Mouse (Mus musculus) ES-Bruce4 (cell line): Measurements from ENCODE around the gene Gpc6. TPM values are rescaled to one million over a fixed set of nuclear protein-coding genes. Genes with fewer than 3 reads are reported as not detected.

Experiments used
- H3K27ac ChIP-seq: 2 replicates; pipeline ENCODE4 v1.5.1; 2012; ENCODE audit warnings: low read length, inconsistent platforms; ENCODE audit not compliant: insufficient read depth
- H3K27me3 ChIP-seq: 2 replicates; pipeline ENCODE4 v1.6.1; 2012; ENCODE audit warnings: mild to moderate bottlenecking, low read length, inconsistent platforms; ENCODE audit not compliant: control insufficient read depth, poor library complexity, insufficient read depth, severe bottlenecking
- H3K36me3 ChIP-seq: 2 replicates; pipeline ENCODE4 v1.6.1; 2012; ENCODE audit warnings: inconsistent platforms, mild to moderate bottlenecking, low read length, moderate library complexity; ENCODE audit not compliant: control insufficient read depth, poor library complexity, insufficient read depth, severe bottlenecking
- H3K4me1 ChIP-seq: one replicate; pipeline ENCODE4 v1.8.1; 2011; ENCODE audit warnings: low read length; ENCODE audit not compliant: control insufficient read depth, insufficient read depth
- H3K4me3 ChIP-seq: 2 replicates; pipeline ENCODE4 v1.5.1; 2011; ENCODE audit warnings: low read depth, mild to moderate bottlenecking, low read length
- H3K9ac ChIP-seq: 2 replicates; pipeline ENCODE4 v1.6.1; 2012; ENCODE audit warnings: low read depth, mild to moderate bottlenecking, inconsistent platforms; ENCODE audit not compliant: poor library complexity, severe bottlenecking
- H3K9me3 ChIP-seq: replicated peaks from 2 replicates; pipeline ENCODE4 v1.6.1; 2012; ENCODE audit warnings: mild to moderate bottlenecking, low read length, inconsistent platforms; ENCODE audit not compliant: control insufficient read depth, poor library complexity, insufficient read depth, severe bottlenecking
- CTCF ChIP-seq: IDR thresholded peaks from one replicate; pipeline ENCODE4 v1.8.1; 2011; ENCODE audit warnings: low read depth, low read length
- EP300 ChIP-seq: IDR thresholded peaks from 2 replicates; pipeline ENCODE4 v1.6.1; 2011; ENCODE audit warnings: low read depth, low read length; ENCODE audit not compliant: insufficient read depth
- POLR2A ChIP-seq: IDR thresholded peaks from one replicate; pipeline ENCODE4 v1.8.1; 2011; ENCODE audit warnings: low read length; ENCODE audit not compliant: insufficient read depth
- polyA plus RNA-seq: library from polyadenylated mRNA; stranded (reverse); fragments of >200 nt; gene quantifications from 2 replicates; pipeline ENCODE4 v1.2.4, GENCODE M21; 2011; ENCODE audit warnings: low read depth; ENCODE audit not compliant: missing spikeins, insufficient read depth, insufficient read length

The Gpc6 gene
- polyA plus RNA-seq, 1 experiment, result 4.7 TPM

DNA sequence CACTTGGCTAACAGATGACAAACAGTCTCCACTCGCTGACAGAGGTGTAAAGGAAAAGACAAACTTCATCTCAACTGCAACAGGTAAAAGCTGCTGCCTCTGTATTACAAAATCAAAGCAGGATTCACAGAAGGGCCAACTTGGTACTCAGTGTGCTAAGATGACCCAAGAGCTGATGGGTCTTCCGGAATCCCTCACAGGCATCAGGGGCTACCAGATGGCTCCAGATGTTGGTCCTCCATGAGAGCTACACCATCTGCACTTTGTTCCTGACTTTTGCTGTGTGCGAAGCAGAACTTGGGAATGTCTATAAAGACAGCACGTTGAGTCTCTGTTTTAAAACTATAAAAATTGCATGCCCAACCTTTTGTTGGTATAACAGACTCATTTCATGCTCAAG, 842.7 kb downstream of the Gpc6 start:
- Histone ChIP-seq H3K9me3 (no peaks in the 10 kb centered on the region), H3K27ac (no peak overlapping the region), H3K4me1 (no peaks in the 10 kb centered on the region), H3K36me3 (no peaks in the 10 kb centered on the region), H3K4me3 (no peak overlapping the region), H3K27me3 (no peaks in the 10 kb centered on the region), H3K9ac (no peak overlapping the region)
- no peak for TF ChIP-seq POLR2A
- no peak for TF ChIP-seq CTCF
- no peak for TF ChIP-seq EP300

DNA sequence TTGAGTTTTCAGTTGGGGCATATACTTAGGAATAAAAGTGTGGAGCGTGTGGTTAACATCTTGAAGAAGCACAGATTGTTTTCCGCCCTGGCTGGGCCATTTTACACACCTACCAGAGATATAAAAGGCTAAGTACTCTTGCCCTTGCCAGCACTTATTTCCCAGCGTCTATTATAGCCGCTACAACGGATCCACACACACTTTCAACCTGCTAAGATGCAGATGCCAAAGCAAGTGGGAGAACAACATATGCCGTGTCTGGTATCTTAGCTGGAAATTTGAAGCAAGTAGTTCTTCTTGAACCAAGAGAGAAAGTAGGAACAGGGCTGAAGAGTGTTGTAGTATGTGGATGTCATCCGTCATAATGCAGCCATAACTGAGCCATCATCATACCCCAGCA, 843.6 kb downstream of the Gpc6 start:
- H3K27ac ChIP-seq, result no peak overlapping the region

DNA sequence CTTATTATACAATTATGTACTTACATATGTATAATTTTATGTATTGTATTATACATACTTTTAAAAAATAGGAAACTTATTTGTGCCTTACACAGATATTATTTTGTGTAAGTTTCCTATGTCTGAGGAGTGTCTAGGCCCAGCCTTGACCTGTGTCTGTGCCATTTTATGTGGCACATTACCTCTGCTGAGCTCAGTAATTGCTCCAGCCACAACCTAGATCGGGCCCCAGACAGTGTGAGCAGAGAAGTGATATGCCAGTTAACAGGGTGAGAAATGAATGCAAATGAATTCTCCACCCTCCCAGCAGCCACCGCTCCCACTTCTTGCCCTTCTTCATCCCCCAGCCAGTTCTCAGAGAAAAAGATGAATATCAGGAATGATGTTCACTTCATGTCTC, 848.3 kb downstream of the Gpc6 start:
- TF ChIP-seq EP300 (no peak), POLR2A (no peak), CTCF (no peak)

More for the DNA sequence above, 843.6 kb downstream of the Gpc6 start:
- Histone ChIP-seq H3K9ac (no peak overlapping the region), H3K4me1 (no peaks in the 10 kb centered on the region), H3K9me3 (no peaks in the 10 kb centered on the region), H3K4me3 (no peak overlapping the region), H3K36me3 (no peaks in the 10 kb centered on the region), H3K27me3 (no peaks in the 10 kb centered on the region)
- no peak for TF ChIP-seq EP300
- TF ChIP-seq CTCF, result no peak
- no peak for TF ChIP-seq POLR2A

GRCm38 (mm10) chr14:117777866-117778500, 852.9 kb downstream of the Gpc6 start:
- Histone ChIP-seq H3K9me3 (no peaks in the 10 kb centered on the region), H3K9ac (no peak overlapping the region), H3K36me3 (no peaks in the 10 kb centered on the region), H3K27me3 (no peaks in the 10 kb centered on the region), H3K4me3 (no peak overlapping the region), H3K4me1 (no peaks in the 10 kb centered on the region), H3K27ac (no peak overlapping the region)
- TF ChIP-seq POLR2A (no peak), EP300 (no peak)

More for the DNA sequence above, 848.3 kb downstream of the Gpc6 start:
- Histone ChIP-seq H3K4me1 (no peaks in the 10 kb centered on the region), H3K4me3 (no peak overlapping the region), H3K27ac (no peak overlapping the region), H3K27me3 (no peaks in the 10 kb centered on the region), H3K36me3 (no peaks in the 10 kb centered on the region), H3K9ac (no peak overlapping the region), H3K9me3 (no peaks in the 10 kb centered on the region)

- H3K4me3 ChIP-seq, result no peak overlapping the region
- no peaks in the 10 kb centered on the region for H3K9me3 ChIP-seq
- H3K9ac ChIP-seq, result no peak overlapping the region
- no peaks in the 10 kb centered on the region for H3K27me3 ChIP-seq
- no peaks in the 10 kb centered on the region for H3K36me3 ChIP-seq
- TF ChIP-seq EP300 (no peak), CTCF (no peak), POLR2A (no peak)
- no peaks in the 10 kb centered on the region for H3K4me1 ChIP-seq
- no peak overlapping the region for H3K27ac ChIP-seq
Observed at GRCm38 (mm10) chr14:117778538-117779413, 853.7 kb downstream of the Gpc6 start.

DNA sequence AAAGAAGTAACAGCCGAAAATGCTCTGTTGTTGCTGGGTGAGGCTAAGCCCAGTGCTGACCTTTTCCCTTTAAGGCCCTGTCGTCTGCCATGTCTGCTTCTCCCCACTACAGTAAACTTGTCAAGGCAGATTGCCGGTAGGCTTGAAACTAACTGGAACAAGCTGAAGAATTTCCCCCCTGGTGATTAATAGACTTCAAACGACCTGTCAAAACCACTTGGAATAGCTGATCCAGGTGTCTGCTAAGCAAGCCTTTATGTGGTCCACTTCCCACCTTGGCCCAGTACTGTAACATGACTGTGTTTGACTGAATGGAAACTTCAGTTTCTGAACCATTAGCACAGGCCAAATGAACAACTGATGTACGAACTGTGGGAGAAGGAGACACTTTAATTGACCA, 856.6 kb downstream of the Gpc6 start:
- H3K27me3 ChIP-seq, result no peaks in the 10 kb centered on the region
- H3K9me3 ChIP-seq, result no peaks in the 10 kb centered on the region
- no peak overlapping the region for H3K9ac ChIP-seq
- no peak overlapping the region for H3K27ac ChIP-seq
- no peak overlapping the region for H3K4me3 ChIP-seq
- no peaks in the 10 kb centered on the region for H3K36me3 ChIP-seq
- no peaks in the 10 kb centered on the region for H3K4me1 ChIP-seq
- TF ChIP-seq CTCF, result no peak
- TF ChIP-seq POLR2A, result no peak
